Mouse (Mus musculus): ENCODE measurements at regions not wholly inside any gene's neighbourhood (a gene's known extent, or its start where the extent isn't known, plus 50 kb on each side); places are given as distances from the start of the nearest gene placed in this dataset.

- 87% methylated on average over 5 of the region's 5 CpGs for WGBS
- no peak overlapping the region for H3K27ac ChIP-seq (ENCODE audit: insufficient read depth, low read length)
- no peak for TF ChIP-seq POLR2A (IDR thresholded peaks at IDR 0.05; ENCODE audit: low read depth, low read length)
- TF ChIP-seq CTCF (IDR thresholded peaks at IDR 0.05; ENCODE audit: extremely low read depth, insufficient read depth, insufficient read length, insufficient replicate concordance) = no peak
- no peak overlapping the region for H3K4me3 ChIP-seq (ENCODE audit: extremely low read depth, insufficient read depth, insufficient read length)
- DNase-seq (ENCODE audit: low read depth in 1 of 2, low spot score in 2 of 2) = no peak
- H3K27me3 ChIP-seq (ENCODE audit: control insufficient read depth, insufficient read depth, low read length) = no peaks in the 10 kb centered on the region
- H3K4me1 ChIP-seq (ENCODE audit: control insufficient read depth, insufficient read depth, insufficient read length) = no peaks in the 10 kb centered on the region
- no peaks in the 10 kb centered on the region for H3K36me3 ChIP-seq (ENCODE audit: control insufficient read depth, insufficient read depth, low read length)
Measured at GRCm38 (mm10) chr15:62422995-62423394, 1422.0 kb downstream of the Gsdmc2 start.

GRCm38 (mm10) chr15:62421073-62421851 lies 1423.7 kb downstream of the Gsdmc2 start:
- H3K36me3 ChIP-seq (ENCODE audit: control insufficient read depth, insufficient read depth, low read length) = no peaks in the 10 kb centered on the region
- no peak overlapping the region for H3K4me3 ChIP-seq (ENCODE audit: extremely low read depth, insufficient read depth, insufficient read length)
- TF ChIP-seq CTCF (IDR thresholded peaks at IDR 0.05; ENCODE audit: extremely low read depth, insufficient read depth, insufficient read length, insufficient replicate concordance) (no peak), POLR2A (IDR thresholded peaks at IDR 0.05; ENCODE audit: low read depth, low read length) (no peak)
- 94% methylated on average over 7 of the region's 7 CpGs for whole genome bisulfite sequencing
- no peak for DNase-seq (ENCODE audit: low read depth in 1 of 2, low spot score in 2 of 2)
- H3K4me1 ChIP-seq (ENCODE audit: control insufficient read depth, insufficient read depth, insufficient read length) = no peaks in the 10 kb centered on the region
- H3K27me3 ChIP-seq (ENCODE audit: control insufficient read depth, insufficient read depth, low read length) = no peaks in the 10 kb centered on the region
- H3K27ac ChIP-seq (ENCODE audit: insufficient read depth, low read length) = no peak overlapping the region

DNA sequence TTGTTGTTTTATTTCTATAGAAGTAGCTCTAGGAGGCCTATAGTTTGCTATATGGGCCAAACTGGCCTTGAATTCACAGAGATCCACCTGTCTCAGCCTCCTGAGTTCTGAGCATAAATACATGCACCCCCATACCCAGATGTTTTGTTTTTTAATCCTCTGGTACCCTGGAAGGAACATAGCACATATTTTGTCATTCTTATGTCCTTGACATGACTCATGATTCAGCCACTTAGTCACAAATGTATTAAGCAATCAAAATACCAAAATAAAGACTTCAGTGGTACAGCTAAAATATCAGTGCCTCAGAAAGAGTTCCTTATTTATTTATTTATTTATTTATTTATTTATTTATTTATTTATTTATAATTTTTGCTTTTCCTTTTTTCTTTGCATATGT lies 1428.3 kb downstream of the Gsdmc2 start:
- TF ChIP-seq CTCF (IDR thresholded peaks at IDR 0.05; ENCODE audit: extremely low read depth, insufficient read depth, insufficient read length, insufficient replicate concordance) (no peak), POLR2A (IDR thresholded peaks at IDR 0.05; ENCODE audit: low read depth, low read length) (no peak)
- Histone ChIP-seq H3K27me3 (ENCODE audit: control insufficient read depth, insufficient read depth, low read length) (no peaks in the 10 kb centered on the region), H3K27ac (ENCODE audit: insufficient read depth, low read length) (no peak overlapping the region), H3K4me3 (ENCODE audit: extremely low read depth, insufficient read depth, insufficient read length) (no peak overlapping the region), H3K36me3 (ENCODE audit: control insufficient read depth, insufficient read depth, low read length) (no peaks in the 10 kb centered on the region), H3K4me1 (ENCODE audit: control insufficient read depth, insufficient read depth, insufficient read length) (no peaks in the 10 kb centered on the region)
- no peak for DNase-seq (ENCODE audit: low read depth in 1 of 2, low spot score in 2 of 2)

DNA sequence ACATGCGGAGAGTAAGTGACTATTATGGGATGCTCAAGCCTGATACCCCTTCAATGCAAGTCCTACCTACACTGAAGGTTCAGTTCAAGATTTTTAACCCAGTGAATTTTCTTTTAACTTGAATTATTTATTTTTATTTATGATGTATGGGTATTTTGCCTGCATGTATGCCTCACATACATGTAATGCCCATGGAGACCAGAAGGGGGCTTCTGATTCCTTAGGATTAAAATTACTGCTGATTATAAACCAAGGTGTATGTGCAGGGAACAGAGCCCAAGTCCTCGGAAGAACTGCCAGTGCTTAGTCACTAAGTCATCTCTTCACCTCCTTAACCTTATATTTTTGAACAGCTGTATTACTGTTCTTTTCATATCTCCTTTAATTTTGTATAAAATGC lies 1431.3 kb downstream of the Gsdmc2 start:
- Histone ChIP-seq H3K27me3 (ENCODE audit: control insufficient read depth, insufficient read depth, low read length) (no peaks in the 10 kb centered on the region), H3K4me3 (ENCODE audit: extremely low read depth, insufficient read depth, insufficient read length) (no peak overlapping the region), H3K4me1 (ENCODE audit: control insufficient read depth, insufficient read depth, insufficient read length) (no peaks in the 10 kb centered on the region), H3K36me3 (ENCODE audit: control insufficient read depth, insufficient read depth, low read length) (no peaks in the 10 kb centered on the region), H3K27ac (ENCODE audit: insufficient read depth, low read length) (no peak overlapping the region)
- no peak for DNase-seq (ENCODE audit: low read depth in 1 of 2, low spot score in 2 of 2)
- 97% methylated on average over 2 of the region's 2 CpGs for WGBS
- TF ChIP-seq CTCF (IDR thresholded peaks at IDR 0.05; ENCODE audit: extremely low read depth, insufficient read depth, insufficient read length, insufficient replicate concordance) (no peak), POLR2A (IDR thresholded peaks at IDR 0.05; ENCODE audit: low read depth, low read length) (no peak)

GRCm38 (mm10) chr15:62402142-62402541 lies 1442.8 kb downstream of the Gsdmc2 start:
- Histone ChIP-seq H3K27me3 (ENCODE audit: control insufficient read depth, insufficient read depth, low read length) (no peaks in the 10 kb centered on the region), H3K4me3 (ENCODE audit: extremely low read depth, insufficient read depth, insufficient read length) (no peak overlapping the region), H3K4me1 (ENCODE audit: control insufficient read depth, insufficient read depth, insufficient read length) (peaks cover 3% of the 10 kb centered on the region; the same call in 1 of the 2 replicates), H3K36me3 (ENCODE audit: control insufficient read depth, insufficient read depth, low read length) (no peaks in the 10 kb centered on the region), H3K27ac (ENCODE audit: insufficient read depth, low read length) (no peak overlapping the region)
- no peak for DNase-seq (ENCODE audit: low read depth in 1 of 2, low spot score in 2 of 2)
- TF ChIP-seq CTCF (IDR thresholded peaks at IDR 0.05; ENCODE audit: extremely low read depth, insufficient read depth, insufficient read length, insufficient replicate concordance) (no peak), POLR2A (IDR thresholded peaks at IDR 0.05; ENCODE audit: low read depth, low read length) (no peak)
- WGBS = 92% methylated on average over 5 of the region's 5 CpGs

- no peak for DNase-seq (ENCODE audit: low read depth in 1 of 2, low spot score in 2 of 2)
- H3K27ac ChIP-seq (ENCODE audit: insufficient read depth, low read length) = no peak overlapping the region
- H3K36me3 ChIP-seq (ENCODE audit: control insufficient read depth, insufficient read depth, low read length) = no peaks in the 10 kb centered on the region
- H3K27me3 ChIP-seq (ENCODE audit: control insufficient read depth, insufficient read depth, low read length) = no peaks in the 10 kb centered on the region
- H3K4me3 ChIP-seq (ENCODE audit: extremely low read depth, insufficient read depth, insufficient read length) = no peak overlapping the region
- H3K4me1 ChIP-seq (ENCODE audit: control insufficient read depth, insufficient read depth, insufficient read length) = peaks cover 3% of the 10 kb centered on the region; the same call in 1 of the 2 replicates
- TF ChIP-seq CTCF (IDR thresholded peaks at IDR 0.05; ENCODE audit: extremely low read depth, insufficient read depth, insufficient read length, insufficient replicate concordance) (no peak), POLR2A (IDR thresholded peaks at IDR 0.05; ENCODE audit: low read depth, low read length) (no peak)
- WGBS = 42% methylated on average over 4 of the region's 4 CpGs
Measured at GRCm38 (mm10) chr15:62400984-62401609, 1443.9 kb downstream of the Gsdmc2 start.

GRCm38 (mm10) chr15:62399381-62399780 lies 1445.6 kb downstream of the Gsdmc2 start:
- H3K4me3 ChIP-seq (ENCODE audit: extremely low read depth, insufficient read depth, insufficient read length) = no peak overlapping the region
- H3K36me3 ChIP-seq (ENCODE audit: control insufficient read depth, insufficient read depth, low read length) = no peaks in the 10 kb centered on the region
- 78% methylated on average over 1 of the region's 1 CpGs for WGBS
- H3K27ac ChIP-seq (ENCODE audit: insufficient read depth, low read length) = no peak overlapping the region
- no peak for DNase-seq (ENCODE audit: low read depth in 1 of 2, low spot score in 2 of 2)
- H3K27me3 ChIP-seq (ENCODE audit: control insufficient read depth, insufficient read depth, low read length) = no peaks in the 10 kb centered on the region
- H3K4me1 ChIP-seq (ENCODE audit: control insufficient read depth, insufficient read depth, insufficient read length) = peaks cover 3% of the 10 kb centered on the region; the same call in 1 of the 2 replicates
- no peak for TF ChIP-seq CTCF (IDR thresholded peaks at IDR 0.05; ENCODE audit: extremely low read depth, insufficient read depth, insufficient read length, insufficient replicate concordance)
- no peak for TF ChIP-seq POLR2A (IDR thresholded peaks at IDR 0.05; ENCODE audit: low read depth, low read length)

Measured in spleen, adult 2 months (tissue).